Mouse (Mus musculus): ENCODE results near the gene Csnk1e.

- TF ChIP-seq CTCF (IDR thresholded peaks at IDR 0.05; ENCODE audit: borderline replicate concordance, insufficient read depth, low read length) (no peak), POLR2A (IDR thresholded peaks at IDR 0.05; ENCODE audit: low read depth, low read length) (no peak)
Observed at GRCm38 (mm10) chr15:79493527-79493926, 38.2 kb upstream of the Csnk1e start.

Measured in embryonic fibroblast, embryonic 13.5 days (primary cell).